Mouse (Mus musculus) cortical plate, adult 2 months (tissue): ENCODE results near the gene Hic2.

Experiments
- CTCF ChIP-seq: fragments of 200-500 bp; IDR thresholded peaks from 2 replicates; pipeline ENCODE4 v1.5.1; 2011; ENCODE audit warnings: mild to moderate bottlenecking, control low read depth, low read length; ENCODE audit not compliant: insufficient read depth; ENCODE audit errors: extremely low read depth
- POLR2A ChIP-seq: fragments of 200-500 bp; IDR thresholded peaks from 2 replicates; pipeline ENCODE4 v1.6.1; 2011; ENCODE audit warnings: mild to moderate bottlenecking, low read length, control low read depth; ENCODE audit not compliant: insufficient read depth; ENCODE audit errors: extremely low read depth

GRCm38 (mm10) chr16:17201977-17202376, 31.4 kb upstream of the Hic2 start:
- TF ChIP-seq CTCF, result peak; percentile 44
- no peak for TF ChIP-seq POLR2A
